Comparison of ENCODE assay signal across 10 mouse cellular contexts in the genomic region with DNA sequence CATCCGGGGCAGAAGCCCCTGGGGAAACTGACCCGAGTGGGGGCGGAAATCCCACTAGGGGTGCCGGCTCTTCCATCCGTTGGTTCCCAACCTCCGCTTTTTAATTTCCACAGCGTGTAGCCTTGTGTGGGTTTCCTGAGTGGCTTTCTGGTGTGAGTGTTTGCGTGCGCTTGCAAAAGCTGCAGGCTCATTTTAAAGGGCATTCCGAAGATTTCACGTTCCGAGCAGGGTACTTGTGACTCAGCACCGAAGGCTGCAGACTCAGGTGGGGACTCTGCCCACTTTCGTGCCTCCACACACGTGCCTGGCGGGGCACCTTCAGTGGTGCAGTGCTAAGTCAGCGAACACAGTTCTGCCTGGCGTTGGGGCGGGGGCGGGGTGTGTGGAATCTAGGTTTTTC. TPM values are rescaled to one million over a fixed set of nuclear protein-coding genes. Genes with fewer than 3 reads are reported as not detected.
DNase-seq lines count a peak whose midpoint lies in the region; ATAC-seq and TF ChIP-seq lines count a peak whose summit lies in the region.
"Had no signal": no experiment of that assay in that cellular context is flagged by ENCODE, and none has a peak within 500 bp of the region (broad histone marks: within the 10 kb centered on the region; RNA-seq: fewer than 3 reads in every experiment).

No protein-coding gene starts in this region.

- peak overlapping the region; percentile 2; the same call in 1 of the 2 replicates for H3K27ac ChIP-seq in cerebellum, adult 2 months (ENCODE audit: insufficient read depth, low read length)
- no peak overlapping the region for H3K27ac ChIP-seq in embryonic facial prominence, embryonic 14.5 days (replicated peaks; ENCODE audit: low read depth, low read length)
- no peak overlapping the region for H3K27ac ChIP-seq in hindbrain, postnatal 0 days
- H3K27ac ChIP-seq in liver, embryonic 12.5 days: no peak overlapping the region

- H3K4me2 ChIP-seq in embryonic facial prominence, embryonic 14.5 days (ENCODE audit: low read depth, low read length): peak overlapping the region; percentile 94
- H3K4me2 ChIP-seq in hindbrain, postnatal 0 days (ENCODE audit: low read depth, low read length): peak overlapping the region; percentile 95
- peak overlapping the region; percentile 64 for H3K4me2 ChIP-seq in liver, embryonic 12.5 days

- DNase-seq in cerebellum, adult 2 months: peak; percentile 46 to 57
- DNase-seq in cerebellum, postnatal 36 days: no peak
- peak; percentile 24 for DNase-seq in CD4-positive helper T cell, adult 2 months (ENCODE audit: low read depth, low spot score)
- peak; percentile 18 for DNase-seq in embryonic facial prominence, embryonic 14.5 days (ENCODE audit: low spot score)
- DNase-seq in hindbrain, postnatal 0 days (ENCODE audit: low spot score): no peak
- DNase-seq in splenic B cell, adult 2 months (ENCODE audit: low read depth, low spot score): peak; percentile 24
- DNase-seq in layer of hippocampus, adult 8-10 months (ENCODE audit: low spot score in 2 of 2): no peak

- no peaks in the 10 kb centered on the region for H3K9me3 ChIP-seq in embryonic facial prominence, embryonic 14.5 days (ENCODE audit: control insufficient read depth, low read length)
- H3K9me3 ChIP-seq in hindbrain, postnatal 0 days (ENCODE audit: low read length): no peaks in the 10 kb centered on the region
- H3K9me3 ChIP-seq in liver, embryonic 12.5 days (replicated peaks): no peaks in the 10 kb centered on the region

- no peaks in the 10 kb centered on the region for H3K27me3 ChIP-seq in cerebellum, adult 2 months (ENCODE audit: control insufficient read depth, insufficient read depth, low read length)
- peaks cover 88% of the 10 kb centered on the region for H3K27me3 ChIP-seq in embryonic facial prominence, embryonic 14.5 days (replicated peaks; ENCODE audit: control insufficient read depth, insufficient read depth, low read length)
- H3K27me3 ChIP-seq in hindbrain, postnatal 0 days (ENCODE audit: insufficient read depth, low read length): no peaks in the 10 kb centered on the region
- peaks cover 100% of the 10 kb centered on the region for H3K27me3 ChIP-seq in liver, embryonic 12.5 days (replicated peaks)
- peaks cover 2% of the 10 kb centered on the region; the same call in 1 of the 2 replicates for H3K27me3 ChIP-seq in splenic B cell, adult 2 months (ENCODE audit: control insufficient read depth, insufficient read depth, low read length, poor library complexity, severe bottlenecking)

- under 1% methylated on average over 20 of the region's 20 CpGs for WGBS in cerebellum, adult 2 months
- 1% methylated on average over 20 of the region's 20 CpGs for WGBS in embryonic facial prominence, embryonic 14.5 days
- WGBS in hindbrain, postnatal 0 days: 1% methylated on average over 20 of the region's 20 CpGs
- 2% methylated on average over 20 of the region's 20 CpGs for WGBS in liver, embryonic 12.5 days (ENCODE audit: insufficient replicate concordance)

- H3K36me3 ChIP-seq in embryonic facial prominence, embryonic 14.5 days (ENCODE audit: control insufficient read depth, insufficient read depth, low read length): no peaks in the 10 kb centered on the region
- H3K36me3 ChIP-seq in hindbrain, postnatal 0 days (ENCODE audit: insufficient read depth, low read length): no peaks in the 10 kb centered on the region
- H3K36me3 ChIP-seq in liver, embryonic 12.5 days: no peaks in the 10 kb centered on the region
- no peaks in the 10 kb centered on the region for H3K36me3 ChIP-seq in splenic B cell, adult 2 months (ENCODE audit: control insufficient read depth, insufficient read depth, low read length, poor library complexity, severe bottlenecking)

- no peak for ATAC-seq in embryonic facial prominence, embryonic 14.5 days (ENCODE audit: low read depth)
- ATAC-seq in hindbrain, postnatal 0 days: no peak
- ATAC-seq in liver, embryonic 12.5 days: no peak

- H3K4me1 ChIP-seq in cerebellum, adult 2 months (ENCODE audit: control insufficient read depth, insufficient read depth, low read length): peaks cover 5% of the 10 kb centered on the region; the same call in 1 of the 2 replicates
- peaks cover 20% of the 10 kb centered on the region for H3K4me1 ChIP-seq in embryonic facial prominence, embryonic 14.5 days (ENCODE audit: control insufficient read depth, insufficient read depth, low read length)
- H3K4me1 ChIP-seq in hindbrain, postnatal 0 days (ENCODE audit: insufficient read depth, low read length): peaks cover 7% of the 10 kb centered on the region; the same call in 1 of the 2 replicates
- H3K4me1 ChIP-seq in liver, embryonic 12.5 days: peaks cover 37% of the 10 kb centered on the region

- TF ChIP-seq POLR2A in cerebellum, adult 2 months (IDR thresholded peaks at IDR 0.05; ENCODE audit: borderline replicate concordance, insufficient read depth, low read length): no peak

- TF ChIP-seq CTCF in cerebellum, adult 2 months (IDR thresholded peaks at IDR 0.05; ENCODE audit: borderline replicate concordance, insufficient read depth, low read depth, low read length): no peak
- no peak for TF ChIP-seq CTCF in hindbrain, postnatal 0 days (IDR thresholded peaks at IDR 0.05; ENCODE audit: low read depth)

- H3K9ac ChIP-seq in embryonic facial prominence, embryonic 14.5 days (ENCODE audit: low read depth, low read length): peak overlapping the region; percentile 69
- peak overlapping the region; percentile 46 for H3K9ac ChIP-seq in hindbrain, postnatal 0 days (replicated peaks; ENCODE audit: low read length)
- H3K9ac ChIP-seq in liver, embryonic 12.5 days: peak overlapping the region; percentile 18; the same call in 1 of the 2 replicates

- H3K4me3 ChIP-seq in cerebellum, adult 2 months (replicated peaks; ENCODE audit: insufficient read depth, low read depth, low read length): peak overlapping the region; percentile 93
- H3K4me3 ChIP-seq in embryonic facial prominence, embryonic 14.5 days (ENCODE audit: low read depth, low read length): peak overlapping the region; percentile 60
- H3K4me3 ChIP-seq in hindbrain, postnatal 0 days (ENCODE audit: low read length): peak overlapping the region; percentile 58
- peak overlapping the region; percentile 49 for H3K4me3 ChIP-seq in liver, embryonic 12.5 days
- H3K4me3 ChIP-seq: erythroblast, embryonic 14.5 days had no signal

RNA-seq across cellular contexts. Expression of gene Fgf9, which starts 3.6 kb away (rescaled TPM):
- polyA plus RNA-seq in cerebellum, adult 2 months (2012; rRNA removed): 41.3 and 42.1 TPM in 2 replicates
- polyA plus RNA-seq in embryonic facial prominence, embryonic 14.5 days (2014; fragmentation: Nextera tagmentation; extraction: Ambion mirVana): 7.8 and 10.6 TPM in 2 replicates
- 10.8 and 12.4 TPM in 2 replicates for total RNA-seq in hindbrain, postnatal 0 days (2014; rRNA removed)
- polyA plus RNA-seq in hindbrain, postnatal 0 days (2015; fragmentation: Nextera tagmentation; extraction: Ambion mirVana): 24.2 and 25.9 TPM in 2 replicates
- polyA plus RNA-seq in liver, embryonic 12.5 days (2016; fragmentation: Nextera tagmentation; extraction: Ambion mirVana): 0.83 and 0.98 TPM in 2 replicates
- total RNA-seq in layer of hippocampus, adult 8-10 months (2022): 10 to 100 TPM; 14.8 to 17.0 (median 16.2) TPM
- total RNA-seq: neutrophil, adult 5-6 weeks had no signal
- polyA plus RNA-seq: erythroblast, embryonic 14.5 days had no signal

Comparison
In these comparisons a context has a peak if more than half of its experiments do, and no peak if none do; other contexts are left out.
1. DNase-seq: peak in cerebellum, adult 2 months (2 of 2), CD4-positive helper T cell, adult 2 months (single experiment), embryonic facial prominence, embryonic 14.5 days (single experiment) and splenic B cell, adult 2 months (single experiment); none in cerebellum, postnatal 36 days (0 of 2), hindbrain, postnatal 0 days (single experiment) and layer of hippocampus, adult 8-10 months (0 of 2).
2. H3K9ac ChIP-seq: peak in every context shown above with its lines; median percentile 69 in embryonic facial prominence, embryonic 14.5 days; 46 in hindbrain, postnatal 0 days; 18 in liver, embryonic 12.5 days.
3. Peak in every context shown above with its lines, with median percentiles within 50 percentile points of each other: H3K4me3 ChIP-seq and H3K4me2 ChIP-seq.